Mouse (Mus musculus): ENCODE measurements around the gene Pikfyve.

DNA sequence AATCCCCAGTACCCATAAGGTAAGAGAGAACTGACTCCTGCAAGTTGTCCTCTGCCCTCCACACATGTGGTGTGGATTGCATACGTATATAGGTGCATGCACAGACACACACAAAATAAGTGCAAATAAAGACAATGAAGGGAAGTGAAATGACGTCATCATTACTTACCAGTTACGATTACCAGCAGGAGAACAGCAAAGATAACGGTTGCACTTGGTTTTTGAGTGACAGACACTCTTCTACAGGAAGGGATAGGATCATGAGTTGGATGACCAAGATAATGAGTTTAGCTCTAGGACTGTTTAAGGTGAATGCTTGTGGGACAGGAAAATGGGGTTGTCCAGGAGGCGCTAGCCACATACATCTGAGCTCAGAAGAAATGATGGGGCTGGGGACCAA lies 5.0 kb upstream of the Pikfyve start:
- TF ChIP-seq POLR2A (IDR thresholded peaks at IDR 0.05; ENCODE audit: borderline replicate concordance, extremely low read depth, low read depth, low read length), result no peak
- no peak for TF ChIP-seq CTCF (IDR thresholded peaks at IDR 0.05; ENCODE audit: insufficient read depth, low read length)

Measured in lung, adult 2 months (tissue).